In genomic region chr14:73776066-73776465, GRCm38 (mm10) we compare ENCODE assay signal across 8 mouse cellular contexts.
A peak's percentile ranks its signal among the peaks of the same experiment; 100 is the strongest.
DNase-seq lines count a peak whose midpoint lies in the region; ATAC-seq and TF ChIP-seq lines count a peak whose summit lies in the region.

No protein-coding gene starts in this region.

- no peak for TF ChIP-seq POLR2A in heart, adult 2 months (IDR thresholded peaks at IDR 0.05; ENCODE audit: insufficient read depth, low read depth, low read length)

- TF ChIP-seq CTCF in heart, adult 2 months (IDR thresholded peaks at IDR 0.05): peak; percentile 86

- H3K4me1 ChIP-seq in heart, adult 2 months (ENCODE audit: control insufficient read depth, insufficient read depth, low read length): no peaks in the 10 kb centered on the region
- no peaks in the 10 kb centered on the region for H3K4me1 ChIP-seq in midbrain, embryonic 12.5 days

- H3K36me3 ChIP-seq in heart, adult 2 months (ENCODE audit: control insufficient read depth, insufficient read depth, low read length): no peaks in the 10 kb centered on the region
- no peaks in the 10 kb centered on the region for H3K36me3 ChIP-seq in midbrain, embryonic 12.5 days

- no peaks in the 10 kb centered on the region for H3K9me3 ChIP-seq in midbrain, embryonic 12.5 days

- H3K27me3 ChIP-seq in heart, adult 2 months (ENCODE audit: control insufficient read depth, insufficient read depth, low read length): no peaks in the 10 kb centered on the region
- H3K27me3 ChIP-seq in midbrain, embryonic 12.5 days: no peaks in the 10 kb centered on the region

- peak; percentile 8 to 20 for DNase-seq in heart, adult 2 months
- DNase-seq in heart, postnatal 25 days (ENCODE audit: low spot score): no peak
- peak; percentile 25 to 27 for DNase-seq in adrenal gland, adult 18-20 months (ENCODE audit: low spot score in 2 of 2)
- peak; percentile 86 for DNase-seq in embryo, embryonic 10 days (ENCODE audit: low spot score)
- DNase-seq in layer of hippocampus, postnatal 14 days (ENCODE audit: low spot score in 2 of 2): peak; percentile 31 to 75
- DNase-seq in telencephalon, adult 2 months (ENCODE audit: low read depth, low spot score): peak; percentile 27

- H3K4me3 ChIP-seq in heart, adult 2 months: no peak overlapping the region
- no peak overlapping the region for H3K4me3 ChIP-seq in midbrain, embryonic 12.5 days

- intact Hi-C loops in heart, adult 2 months (cut with DNase I): loop anchor here (2.0 to 10.0 kb wide), 4 partner anchors 149 to 933 kb away; partner anchors contain the start of gene Htr2a
- intact Hi-C loops in heart, postnatal 25 days (cut with DNase I): loop anchor here (2.0 to 5.0 kb wide), 3 partner anchors 826 to 933 kb away; partner anchors contain the start of gene Htr2a

- ATAC-seq in hematopoietic stem cell, adult 5-6 weeks (replicated peaks in 1 of 2; ENCODE audit: insufficient read depth in 1 of 2, low FRiP score in 2 of 2, low TSS enrichment in 1 of 2, low read depth in 1 of 2, poor library complexity in 2 of 2, severe bottlenecking in 2 of 2): peak; percentile 75 to 78
- peak; percentile 81 for ATAC-seq in midbrain, embryonic 12.5 days (ENCODE audit: low FRiP score, low read depth)

- H3K4me2 ChIP-seq in midbrain, embryonic 12.5 days (replicated peaks): no peak overlapping the region

- 13% methylated on average over 1 of the region's 1 CpGs for WGBS in heart, adult 2 months
- WGBS in midbrain, embryonic 12.5 days: 7% methylated on average over 1 of the region's 1 CpGs

- H3K79me2 ChIP-seq in heart, adult 2 months (replicated peaks; ENCODE audit: control insufficient read depth, insufficient read depth, low read length): no peaks in the 10 kb centered on the region

- no peak for TF ChIP-seq EP300 in heart, adult 2 months (IDR thresholded peaks at IDR 0.05; ENCODE audit: insufficient read depth, low read depth, low read length)

- H3K9ac ChIP-seq in heart, adult 2 months (ENCODE audit: low read depth, low read length): no peak overlapping the region
- no peak overlapping the region for H3K9ac ChIP-seq in midbrain, embryonic 12.5 days (replicated peaks)

- H3K27ac ChIP-seq in heart, adult 2 months: no peak overlapping the region
- H3K27ac ChIP-seq in midbrain, embryonic 12.5 days (replicated peaks): no peak overlapping the region
